Mouse (Mus musculus): Measurements from ENCODE around the gene Tex14.
A peak's percentile ranks its signal among the peaks of the same experiment; 100 is the strongest.

Gene Tex14

DNA sequence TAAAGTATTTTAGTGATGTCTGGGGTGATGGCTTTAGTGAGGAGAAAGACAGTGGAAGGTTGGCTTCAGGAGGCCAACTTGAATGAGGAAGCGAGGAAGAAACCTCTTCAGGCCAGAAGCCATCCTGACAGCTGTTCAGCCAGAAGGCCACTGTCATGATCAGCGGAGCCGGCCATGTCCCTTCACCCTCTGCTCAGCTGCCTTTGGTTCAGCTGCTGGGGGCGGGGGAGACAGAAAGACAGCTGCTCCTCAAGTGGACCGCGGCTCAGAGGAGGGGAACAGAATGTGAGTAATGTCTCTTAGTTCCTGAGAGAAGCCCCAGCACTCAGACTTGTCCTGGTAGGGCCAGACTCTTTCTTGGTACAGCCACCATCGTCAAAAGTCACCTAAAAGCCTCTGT, 168.9 kb downstream of the Tex14 start:
- peak; percentile 89 for DNase-seq

DNA sequence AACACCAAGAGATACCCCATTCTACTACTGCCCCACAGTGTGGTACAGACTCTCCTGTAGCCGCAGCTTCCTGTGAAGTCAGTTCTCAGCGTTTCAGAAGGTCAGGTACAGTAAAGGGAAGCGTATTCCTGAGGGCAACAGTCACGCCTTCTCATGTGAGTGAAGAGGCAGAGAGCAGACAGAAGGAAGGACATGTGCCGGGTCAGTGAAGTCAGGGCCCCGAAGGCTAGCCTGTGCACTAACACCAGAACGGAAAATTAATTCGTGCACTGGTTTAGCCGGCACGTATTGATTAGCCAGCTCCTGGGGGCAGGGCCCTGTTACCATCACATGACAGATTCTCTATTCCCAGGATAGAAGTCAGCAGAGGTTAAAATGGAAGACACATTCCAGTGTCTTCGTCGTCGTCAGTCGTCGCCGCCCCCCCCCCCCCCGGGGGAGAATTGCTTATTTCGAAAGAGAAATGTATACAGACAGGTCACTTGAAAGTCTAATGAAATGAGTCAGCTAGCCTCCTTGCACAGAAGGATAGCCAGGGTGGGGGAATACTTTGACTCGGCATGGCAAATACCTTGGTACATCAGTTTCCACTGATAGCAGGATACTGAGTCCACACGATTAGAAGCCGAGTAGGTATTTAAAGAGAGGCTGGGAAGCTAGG, 169.8 kb downstream of the Tex14 start:
- peak; percentile 85 for DNase-seq

DNA sequence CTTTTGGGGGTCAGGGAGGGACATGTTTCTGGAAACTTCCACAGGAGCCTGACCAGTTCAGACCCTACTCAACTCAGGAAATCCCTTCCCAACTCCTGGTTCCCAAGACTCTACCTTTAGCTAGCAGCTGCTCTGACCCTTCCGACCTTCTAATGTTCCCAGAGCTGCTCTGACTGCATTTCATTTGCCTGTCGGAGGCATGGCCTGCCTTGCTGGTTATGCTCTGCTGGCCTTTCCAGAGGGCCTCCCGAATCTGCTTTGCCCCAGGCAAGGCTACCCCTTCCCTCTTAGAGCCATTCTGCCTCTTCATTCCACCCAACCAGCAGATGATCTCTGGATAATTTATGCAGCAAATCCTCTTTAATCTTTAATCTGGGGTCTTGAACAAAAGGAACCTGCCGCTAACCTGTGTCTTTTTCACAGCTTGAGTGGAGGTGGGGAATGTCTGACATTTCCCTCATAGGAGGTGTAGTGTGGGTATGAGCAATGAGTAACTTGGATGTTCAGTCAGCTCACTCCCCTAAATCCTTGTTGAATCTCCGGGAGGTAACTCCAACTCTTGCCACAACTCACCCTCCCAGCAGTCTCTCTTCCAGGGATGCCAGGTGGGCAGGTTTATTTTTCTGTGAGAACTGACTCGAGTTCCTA, 172.9 kb downstream of the Tex14 start:
- peak; percentile 89 for DNase-seq

DNA sequence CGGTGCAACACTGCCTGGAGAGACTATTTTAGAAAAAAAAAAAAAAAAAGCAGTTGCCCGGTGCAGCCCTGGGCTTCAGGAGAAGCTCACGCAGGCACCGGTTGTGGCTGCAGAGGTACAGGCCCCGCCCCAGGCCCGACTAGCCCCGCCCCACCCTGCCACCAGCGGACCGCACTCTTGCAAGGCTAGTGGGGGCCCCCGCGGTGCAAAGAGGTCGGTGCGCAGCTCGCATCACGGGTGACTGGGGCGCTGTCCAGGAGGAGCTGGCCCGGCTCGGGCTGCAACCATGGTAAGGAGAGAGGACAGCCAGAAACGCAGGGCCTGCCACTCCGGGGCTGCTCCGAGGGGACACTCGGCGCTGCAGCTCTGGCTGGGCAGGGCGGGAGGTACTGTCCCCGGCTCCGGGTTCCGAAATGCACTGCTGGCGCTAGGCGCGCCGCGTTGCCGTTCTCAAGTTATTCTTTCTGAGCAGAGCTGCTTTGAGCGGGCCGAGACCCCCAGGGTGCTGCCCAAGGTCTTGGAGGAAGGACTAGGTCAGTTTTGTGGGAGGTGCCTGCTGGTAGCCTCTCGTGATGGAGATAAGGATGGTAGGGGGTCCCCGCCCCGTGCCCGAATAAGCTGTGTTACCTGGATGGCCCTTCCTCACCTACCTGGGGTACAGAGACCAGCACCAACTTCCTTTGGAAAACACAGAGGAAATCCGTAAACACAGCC, 173.5 kb downstream of the Tex14 start:
- DNase-seq = peak; percentile 99

DNA sequence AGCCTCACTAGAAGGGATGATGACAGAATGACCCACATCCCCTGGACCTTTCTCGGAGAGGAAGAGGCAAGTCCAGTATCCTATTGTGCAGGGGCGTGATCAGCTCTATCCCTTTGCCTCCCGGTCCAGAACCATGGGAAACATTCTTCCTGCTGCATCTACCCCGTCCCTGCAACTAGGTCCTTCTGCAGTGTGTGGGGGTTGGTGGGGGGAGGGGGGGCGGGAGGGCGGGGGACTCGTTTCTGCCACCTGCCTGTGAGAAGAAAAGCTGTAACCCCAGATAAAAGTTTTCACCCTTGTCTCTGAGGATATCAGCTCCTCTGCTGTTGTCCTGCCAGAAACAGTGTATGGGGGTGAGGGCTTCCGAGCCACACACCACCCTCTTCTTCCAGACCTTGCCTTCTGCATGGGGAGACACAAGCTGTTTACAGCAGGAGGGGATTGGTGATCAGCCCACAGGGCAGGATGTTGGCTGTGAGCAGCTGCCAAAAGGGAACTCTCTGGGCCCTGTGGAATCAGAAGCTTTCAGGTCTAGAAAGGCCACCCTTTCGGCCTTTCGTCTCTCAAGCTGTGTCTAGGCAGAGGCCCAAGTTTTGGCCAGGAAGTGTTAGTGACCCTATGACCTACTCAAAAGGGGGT, 174.2 kb downstream of the Tex14 start:
- DNase-seq = peak; percentile 98

DNA sequence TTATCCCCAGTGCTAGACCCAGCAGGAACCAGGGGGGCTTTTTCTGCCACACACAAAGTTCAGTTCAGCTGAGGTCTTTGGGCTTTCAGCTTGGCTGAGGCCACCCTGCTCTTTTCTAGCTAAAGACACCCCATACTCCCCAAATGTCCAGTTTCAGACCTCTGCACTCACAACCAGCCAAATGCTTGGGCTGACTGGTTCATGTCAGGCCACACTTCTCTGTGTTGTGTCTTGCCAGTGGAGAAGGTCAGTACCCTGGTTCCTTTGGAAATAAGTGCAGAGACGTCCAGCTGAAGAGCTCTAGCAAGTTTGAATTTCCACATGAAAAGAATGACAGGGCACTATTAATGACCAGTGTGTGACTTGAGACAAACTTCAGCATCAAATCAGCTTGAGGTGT, 174.8 kb downstream of the Tex14 start:
- no peak for DNase-seq

DNA sequence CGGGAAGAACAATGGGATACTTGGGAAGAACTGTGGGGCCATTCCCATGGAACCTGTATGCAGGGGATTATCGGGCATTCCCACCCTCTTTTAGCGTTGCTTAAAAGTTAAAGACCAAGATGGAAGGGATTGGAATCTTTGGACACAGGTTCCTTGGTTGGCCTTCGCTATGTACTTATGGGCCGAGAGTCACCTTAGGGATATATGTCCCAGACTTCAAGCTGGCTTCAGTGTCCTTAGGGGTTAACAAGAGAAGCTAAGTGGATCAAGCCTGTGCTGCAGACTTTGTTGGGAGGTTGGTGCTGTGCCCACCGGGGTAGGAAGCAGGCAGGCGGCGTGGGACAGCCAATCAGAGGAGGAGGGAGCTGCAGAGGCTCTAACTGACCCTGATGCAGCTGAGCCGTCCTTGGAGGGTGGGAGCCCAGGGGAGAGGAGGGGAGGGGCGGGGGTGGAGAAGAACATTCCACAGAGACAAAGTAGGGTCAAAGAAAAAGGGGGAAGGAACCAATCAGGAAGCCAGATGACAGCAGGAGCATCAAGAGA, 175.7 kb downstream of the Tex14 start:
- DNase-seq = peak; percentile 92

DNA sequence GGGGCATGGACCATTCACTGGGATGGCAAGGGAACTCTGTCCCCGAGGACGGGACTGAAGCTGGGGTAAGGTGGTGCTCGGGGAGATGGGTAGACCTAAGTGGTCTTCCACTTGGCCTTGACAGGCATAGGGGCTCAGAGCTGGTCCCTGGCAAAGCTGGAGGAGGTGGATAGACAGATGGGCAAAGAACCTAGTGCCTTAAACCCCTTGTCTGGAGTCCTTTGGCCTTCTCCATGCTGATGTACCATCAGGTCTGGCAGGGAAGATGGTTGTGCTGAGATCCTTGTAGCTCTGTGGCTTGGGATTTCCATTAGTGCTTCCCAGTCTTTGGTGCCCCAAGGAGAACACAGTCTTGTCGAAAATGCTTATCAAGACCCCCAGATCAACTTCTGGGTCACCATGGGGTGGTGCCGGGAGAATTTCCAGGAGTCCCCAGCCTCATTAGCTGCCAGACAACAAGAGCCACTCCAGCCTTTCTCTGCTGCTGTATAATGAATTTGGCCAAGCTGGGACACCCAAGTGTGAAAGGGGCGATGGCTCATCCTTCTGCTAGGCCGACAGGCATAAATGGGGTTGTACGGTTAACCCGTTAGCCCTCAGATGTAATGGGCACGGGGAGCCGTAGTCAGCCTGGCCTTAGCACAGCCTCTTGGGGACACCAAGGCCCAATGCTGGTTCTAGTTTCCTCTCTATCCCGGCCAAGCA, 176.4 kb downstream of the Tex14 start:
- DNase-seq = peak; percentile 92

DNA sequence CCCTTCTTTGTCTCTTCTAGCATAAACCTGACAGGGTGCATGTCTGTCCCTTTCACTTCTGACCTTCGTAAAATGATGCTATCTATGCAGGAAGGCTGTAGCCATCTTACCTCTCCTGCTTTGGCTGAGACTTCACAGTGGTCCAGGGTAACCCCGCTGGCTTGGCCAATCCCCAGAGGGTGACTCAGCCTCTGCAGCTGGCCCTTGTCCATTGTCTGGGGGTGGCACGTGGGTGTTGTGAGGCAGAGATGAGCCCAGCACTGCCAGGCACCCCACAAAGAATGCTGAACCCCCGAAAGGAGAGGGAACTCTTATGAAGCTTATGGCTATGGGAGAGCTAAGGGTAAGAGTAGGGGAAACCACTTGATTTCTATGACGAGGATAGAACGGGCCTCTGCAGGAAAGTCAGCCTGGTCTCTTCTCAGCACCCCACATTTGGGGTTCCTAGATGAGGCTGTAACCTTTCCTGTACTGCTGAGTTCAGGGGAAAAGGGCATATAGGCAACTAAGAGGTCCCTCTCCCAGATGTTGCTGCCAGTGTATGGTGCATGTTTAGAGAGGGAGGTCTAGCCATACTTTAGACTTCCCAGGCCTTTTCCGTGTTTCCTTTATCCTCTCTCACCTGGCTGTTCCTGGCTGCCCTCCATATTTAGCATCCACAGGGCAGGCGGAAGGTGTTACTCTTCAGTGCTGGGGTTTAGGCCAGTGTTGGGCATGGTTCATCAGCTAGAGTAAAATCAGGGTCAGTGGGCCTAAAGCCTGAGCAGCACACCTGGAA, 177.3 kb downstream of the Tex14 start:
- DNase-seq = peak; percentile 92

DNA sequence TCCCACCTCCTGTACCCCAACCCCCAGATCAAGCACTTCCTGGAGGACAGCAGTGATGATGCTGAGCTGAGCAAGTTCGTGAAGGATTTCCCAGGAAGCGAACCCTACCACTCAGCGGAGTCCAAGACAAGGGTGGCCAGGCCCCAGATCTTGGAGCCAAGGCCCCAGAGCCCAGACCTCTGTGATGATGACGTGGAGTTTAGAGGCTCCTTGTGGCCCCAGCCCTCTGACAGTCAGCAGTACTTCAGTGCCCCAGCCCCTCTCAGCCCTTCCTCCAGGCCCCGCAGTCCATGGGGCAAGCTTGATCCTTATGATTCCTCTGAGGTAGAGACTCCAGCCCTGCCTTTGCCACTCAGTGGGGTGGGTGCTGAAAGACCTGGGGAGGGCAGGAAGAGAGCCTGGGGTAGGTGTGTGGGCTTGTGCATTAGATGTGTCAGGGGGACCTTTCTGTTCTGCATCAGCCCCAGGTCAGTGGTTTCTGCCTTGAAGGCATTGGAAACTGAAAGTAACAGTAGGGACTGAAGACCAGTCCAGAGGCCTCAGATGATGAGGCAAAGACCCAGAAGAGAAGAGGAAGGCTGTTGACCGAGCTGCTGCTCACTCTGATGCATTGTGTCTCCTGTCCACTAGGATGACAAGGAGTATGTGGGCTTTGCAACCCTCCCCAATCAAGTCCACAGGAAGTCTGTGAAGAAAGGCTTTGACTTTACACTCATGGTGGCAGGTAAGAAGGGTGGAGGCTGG, 178.6 kb downstream of the Tex14 start:
- peak; percentile 93 for DNase-seq

DNA sequence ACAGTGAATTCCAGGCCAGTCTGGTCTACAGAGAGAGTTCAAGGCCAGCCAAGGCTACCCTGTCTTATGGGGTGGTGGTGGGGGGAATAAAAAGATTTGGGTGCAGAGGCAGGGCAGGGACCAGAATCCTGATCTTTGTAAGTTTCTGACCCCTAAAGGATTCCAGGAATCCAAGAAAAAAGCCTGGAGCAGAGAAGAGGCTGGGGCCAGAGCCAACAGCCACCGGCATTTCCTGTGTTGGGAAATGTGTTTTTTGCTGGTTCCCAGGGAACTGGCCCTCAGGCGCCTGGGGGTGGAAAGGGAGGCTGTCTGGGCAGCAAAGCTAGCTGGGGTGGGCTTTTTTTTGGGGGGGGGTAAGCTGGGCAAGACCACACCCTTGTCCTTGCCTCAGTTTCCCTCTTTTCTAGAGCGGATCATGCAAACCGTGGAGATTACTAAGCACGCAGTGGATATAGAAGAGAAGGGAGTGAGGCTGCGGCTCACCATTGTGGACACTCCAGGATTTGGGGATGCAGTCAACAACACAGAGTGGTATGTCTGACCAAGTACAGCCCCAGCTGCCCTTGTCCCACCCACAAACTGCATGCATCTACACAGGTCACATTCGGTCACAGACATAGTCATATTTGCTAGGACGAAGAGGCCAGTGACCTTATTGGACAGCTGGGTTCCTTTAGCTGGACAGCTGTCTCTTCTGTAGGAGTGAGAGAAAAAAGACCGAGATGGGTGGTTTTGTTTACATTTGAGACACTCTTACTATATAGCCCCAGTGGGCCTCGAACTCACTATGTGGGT, 180.0 kb downstream of the Tex14 start:
- DNase-seq = peak; percentile 98

DNA sequence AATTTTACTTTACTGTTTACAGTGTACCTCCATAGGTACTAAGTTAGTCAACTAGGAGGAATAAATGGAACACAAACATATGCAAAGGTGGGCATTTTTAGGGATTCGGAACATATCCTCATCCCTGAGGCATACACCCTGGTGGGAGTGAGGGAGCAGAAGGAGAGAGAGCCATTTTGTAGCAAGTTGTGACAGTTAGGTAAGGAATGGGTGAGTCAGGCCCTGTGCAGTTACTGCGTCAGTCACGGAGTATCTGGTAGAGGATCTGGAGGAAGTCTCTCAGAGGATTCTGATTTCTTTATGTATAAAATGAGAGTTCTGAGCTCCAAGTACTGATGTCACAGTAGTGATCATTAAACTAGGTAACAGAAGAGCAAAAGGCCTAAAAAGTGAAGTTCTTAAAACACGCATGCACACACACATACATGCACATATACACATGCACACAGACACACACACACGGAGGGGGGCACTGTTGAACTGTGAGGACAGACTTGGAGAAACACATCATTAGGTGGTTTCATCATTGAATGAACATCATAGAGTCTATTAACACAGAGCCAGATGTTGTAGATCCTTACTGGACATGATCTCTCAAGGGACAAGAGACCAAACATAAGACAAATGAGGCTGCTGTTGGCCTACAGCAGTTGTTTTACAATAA, 182.5 kb downstream of the Tex14 start:
- no peak for DNase-seq

DNA sequence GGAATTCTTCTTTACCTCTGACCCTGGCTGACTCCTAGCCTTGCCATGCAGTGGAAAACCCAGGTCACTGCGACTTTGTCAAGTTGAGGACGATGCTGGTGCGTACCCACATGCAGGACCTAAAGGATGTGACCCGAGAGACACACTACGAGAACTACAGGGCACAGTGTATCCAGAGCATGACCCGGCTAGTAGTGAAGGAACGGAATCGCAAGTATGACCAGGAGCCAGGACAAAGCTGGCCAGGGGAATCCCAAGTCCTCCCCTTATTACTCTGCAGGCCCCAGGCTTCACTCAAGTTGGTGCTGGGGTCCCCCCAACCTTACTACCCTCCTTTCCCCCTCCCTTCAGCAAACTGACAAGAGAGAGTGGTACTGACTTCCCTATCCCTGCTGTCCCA, 184.7 kb downstream of the Tex14 start:
- DNase-seq = peak; percentile 92

DNA sequence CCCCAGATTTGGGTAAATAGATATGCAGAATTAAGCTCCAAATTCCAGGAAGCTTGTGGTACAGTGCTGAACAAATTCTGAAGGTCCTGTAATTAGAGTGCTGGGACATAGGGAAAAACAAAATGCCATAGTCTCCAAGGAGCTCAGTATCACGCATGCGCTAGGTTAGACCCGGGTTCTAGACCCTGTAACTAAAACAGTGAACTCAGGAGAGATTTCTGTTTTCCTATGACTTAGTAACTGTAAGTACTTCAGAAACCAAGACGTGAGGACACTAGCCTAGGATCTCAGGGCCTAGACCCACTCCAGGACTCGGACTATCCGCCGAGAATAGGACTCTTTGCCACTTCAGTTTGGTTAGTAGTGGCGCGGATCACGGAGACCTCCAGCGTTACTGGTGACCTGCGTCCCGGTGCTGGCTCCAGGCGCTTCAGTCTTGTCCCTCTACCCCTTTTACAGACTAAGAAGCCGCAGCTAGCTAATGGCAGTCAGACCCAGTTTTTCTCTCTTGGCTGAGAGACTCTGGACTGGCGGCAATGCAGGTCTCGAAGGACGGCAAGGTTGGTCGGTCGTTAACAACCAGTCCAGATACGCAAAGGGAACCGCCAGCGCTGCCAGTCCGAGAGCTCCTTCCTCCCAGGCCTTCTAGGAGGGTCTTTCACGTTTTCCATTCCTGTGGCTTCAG, 186.1 kb downstream of the Tex14 start:
- DNase-seq = peak; percentile 95

DNA sequence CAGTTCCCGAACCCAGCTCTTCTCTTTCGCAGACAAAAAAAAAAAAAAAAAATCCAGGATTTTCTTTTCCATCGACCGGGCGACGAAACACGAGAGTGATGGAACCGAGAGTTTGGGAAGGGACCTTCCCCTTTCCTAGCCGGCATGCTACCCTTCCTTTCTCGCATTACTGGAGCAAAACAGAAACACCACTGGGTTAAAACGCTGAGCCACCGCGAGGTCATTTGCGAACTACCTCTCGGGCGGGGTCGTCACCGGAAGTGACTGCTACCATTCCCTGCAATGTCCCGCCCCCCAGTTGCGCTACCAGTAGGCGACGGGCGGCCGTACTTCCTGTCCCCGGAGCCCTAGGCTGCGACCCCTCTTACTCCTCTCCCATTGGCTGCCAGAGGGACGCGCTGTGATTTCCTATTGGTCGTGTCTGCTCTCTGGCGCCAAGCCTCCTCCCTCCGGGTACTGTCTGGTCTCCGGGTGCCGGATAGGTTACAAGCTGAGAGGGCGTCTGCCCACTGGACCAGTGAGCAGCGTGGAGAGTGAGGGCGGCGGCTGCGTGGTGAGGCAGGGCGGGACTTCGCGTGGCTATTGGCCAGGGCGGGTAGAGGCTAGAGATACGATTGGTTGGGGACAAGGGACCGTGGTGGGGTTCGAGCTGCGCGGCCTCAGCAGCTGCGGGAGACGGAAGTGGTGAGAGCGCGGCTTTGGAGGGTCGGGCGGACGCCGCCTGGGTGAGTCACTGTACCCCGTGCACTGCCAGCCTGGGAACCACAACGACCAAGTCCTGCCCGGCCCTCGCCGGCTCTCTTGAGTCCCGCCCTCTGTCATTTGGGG, 186.9 kb downstream of the Tex14 start, which contains the start of gene Mtmr4:
Mtmr4 (plus strand) TSS at position 637 of the 828 bp plus-strand sequence.
- DNase-seq = peak; percentile 100

DNA sequence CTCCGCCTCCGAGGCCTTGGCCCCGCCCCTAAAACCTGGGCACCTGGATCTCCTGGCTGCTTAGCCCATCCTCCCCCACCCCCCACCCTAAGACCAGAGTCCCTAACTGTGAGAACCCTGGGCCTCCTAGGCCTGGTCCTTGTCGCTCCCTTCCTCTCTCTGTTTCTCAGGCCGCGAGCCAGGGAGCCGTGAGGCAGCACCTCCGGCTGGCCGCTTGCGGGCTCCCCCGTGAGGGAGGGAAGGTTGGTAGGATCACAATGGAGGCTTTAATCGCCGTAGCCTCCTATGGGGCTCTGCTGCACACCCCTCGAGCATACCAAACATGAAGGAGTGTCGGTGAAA, 187.5 kb downstream of the Tex14 start:
- DNase-seq = no peak

DNA sequence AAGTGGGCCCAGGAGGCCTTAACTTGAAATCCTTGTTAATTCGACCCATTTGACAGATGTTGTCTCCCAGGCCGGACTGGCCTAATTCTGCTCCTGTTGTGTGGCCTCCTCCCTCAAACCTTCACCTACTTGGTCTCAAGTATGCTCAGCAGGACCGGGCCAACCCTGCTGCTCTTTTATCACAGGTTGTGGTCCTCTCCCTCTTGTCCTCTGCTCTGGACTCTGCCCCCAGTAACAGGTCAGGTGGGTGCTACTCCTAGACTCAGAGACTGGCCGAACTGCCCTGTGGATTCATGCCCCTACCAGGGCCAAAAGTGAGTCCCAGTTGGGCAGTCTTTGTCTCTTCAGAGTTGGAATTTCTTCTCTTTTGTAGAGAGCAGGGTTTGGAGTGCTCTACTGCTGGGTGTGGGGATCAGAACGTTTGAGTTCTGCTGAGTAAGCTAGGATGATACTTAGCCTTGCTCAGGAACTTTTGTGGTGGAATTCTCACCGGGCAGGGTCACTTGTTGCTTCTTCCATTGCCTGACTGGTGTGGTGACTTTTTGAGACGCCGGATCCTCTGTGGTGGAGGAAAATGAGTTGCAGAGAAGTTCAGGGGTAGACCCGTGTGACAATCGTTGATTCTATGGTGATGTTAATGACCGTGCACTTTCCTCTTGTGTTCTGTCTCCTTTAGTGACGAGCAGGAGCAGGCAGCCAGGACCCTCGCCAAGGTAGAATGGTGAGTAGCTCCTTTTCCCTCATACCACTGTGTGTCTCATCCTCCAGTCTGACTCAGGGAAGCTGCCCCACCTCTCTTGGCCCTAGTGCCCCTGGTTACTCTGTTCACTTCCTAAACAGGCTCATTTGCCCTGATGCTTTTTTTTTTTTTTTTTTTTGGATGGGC, 188.1 kb downstream of the Tex14 start:
- DNase-seq = peak; percentile 95

Data from heart, adult 11 months (tissue).